Mouse (Mus musculus): ENCODE measurements at regions not wholly inside any gene's neighbourhood (a gene's known extent, or its start where the extent isn't known, plus 50 kb on each side); places are given as distances from the start of the nearest gene placed in this dataset.

DNA sequence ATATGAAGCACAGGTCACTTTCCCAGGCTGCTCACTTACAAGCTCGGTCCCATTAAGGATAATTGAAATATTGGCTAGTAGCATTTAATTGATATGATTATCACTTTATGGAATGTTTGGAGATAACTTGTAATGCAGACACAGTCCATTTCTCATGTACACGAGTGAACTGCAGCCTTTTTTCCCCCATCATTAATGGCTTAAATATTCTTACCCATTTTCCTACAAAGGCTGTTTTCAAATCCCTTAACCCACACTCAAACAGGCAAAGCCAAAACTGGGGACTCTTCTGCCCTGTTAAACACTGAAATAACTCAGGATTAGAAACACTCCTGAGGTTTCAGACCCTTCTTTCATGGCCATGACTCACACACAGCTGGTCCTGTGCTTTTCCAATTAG is 649.2 kb upstream of the Tenm3 start:
- no peaks in the 10 kb centered on the region for H3K27me3 ChIP-seq
- ATAC-seq (ENCODE audit: low FRiP score), result no peak
- H3K4me3 ChIP-seq (replicated peaks), result no peak overlapping the region
- no peaks in the 10 kb centered on the region for H3K36me3 ChIP-seq (replicated peaks)
- no peak overlapping the region for H3K4me2 ChIP-seq
- no peaks in the 10 kb centered on the region for H3K4me1 ChIP-seq
- no peak overlapping the region for H3K9ac ChIP-seq
- WGBS, result 54% methylated on average over 2 of the region's 2 CpGs
- H3K27ac ChIP-seq, result no peak overlapping the region
- no peaks in the 10 kb centered on the region for H3K9me3 ChIP-seq

DNA sequence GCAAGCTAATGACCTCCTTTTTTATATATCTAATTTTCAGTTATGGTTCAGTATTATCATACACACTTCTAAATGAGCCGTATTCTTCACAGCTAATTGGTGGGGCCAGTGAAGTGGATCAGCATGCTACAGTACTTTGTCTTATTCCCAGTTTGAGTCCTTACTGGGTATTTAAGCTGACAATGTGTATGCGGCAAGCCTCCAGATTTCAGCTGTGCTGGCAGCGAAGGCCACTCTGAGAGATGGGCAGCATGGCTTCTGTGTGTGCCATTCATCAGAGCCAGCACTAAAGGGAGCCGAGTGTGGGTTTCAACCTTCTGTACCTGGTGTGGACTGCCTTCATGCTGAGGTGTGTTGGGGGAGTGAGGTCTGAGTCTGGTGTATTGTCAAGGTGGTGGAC is 641.5 kb upstream of the Tenm3 start:
- Histone ChIP-seq H3K4me1 (peaks cover 2% of the 10 kb centered on the region; the same call in 1 of the 2 replicates), H3K4me3 (replicated peaks) (no peak overlapping the region), H3K27me3 (no peaks in the 10 kb centered on the region), H3K36me3 (replicated peaks) (no peaks in the 10 kb centered on the region), H3K4me2 (no peak overlapping the region), H3K27ac (no peak overlapping the region), H3K9ac (no peak overlapping the region), H3K9me3 (no peaks in the 10 kb centered on the region)
- whole genome bisulfite sequencing, result 62% methylated on average over 4 of the region's 4 CpGs
- no peak for ATAC-seq (ENCODE audit: low FRiP score)

DNA sequence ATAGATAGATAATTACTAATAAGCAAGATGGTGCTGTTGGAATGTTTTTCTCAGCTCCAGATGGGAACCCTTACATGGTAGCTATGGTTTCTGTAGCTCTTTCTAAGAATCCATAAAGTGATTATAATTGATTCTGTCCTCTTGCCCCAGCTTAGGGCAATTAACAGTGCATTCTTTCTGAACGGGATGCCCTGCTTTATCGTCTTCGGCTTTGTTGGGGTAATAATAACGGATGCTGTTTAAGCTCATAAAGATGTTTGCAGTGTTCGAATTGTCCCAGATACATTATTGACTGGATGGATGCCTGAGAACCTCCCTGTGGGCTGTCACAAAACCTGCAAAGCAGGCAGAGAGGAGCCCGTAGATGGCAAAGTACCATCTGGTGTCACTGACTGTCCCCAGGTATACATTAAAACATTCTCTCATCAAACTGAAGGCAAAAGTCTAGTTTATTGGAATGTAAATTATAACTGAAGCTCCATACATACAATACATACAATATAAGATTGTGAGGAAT is 637.8 kb upstream of the Tenm3 start:
- H3K36me3 ChIP-seq (replicated peaks), result no peaks in the 10 kb centered on the region
- H3K4me3 ChIP-seq (replicated peaks), result no peak overlapping the region
- H3K4me1 ChIP-seq, result peaks cover 2% of the 10 kb centered on the region; the same call in 1 of the 2 replicates
- no peaks in the 10 kb centered on the region for H3K27me3 ChIP-seq
- 59% methylated on average over 6 of the region's 6 CpGs for WGBS
- no peak overlapping the region for H3K9ac ChIP-seq
- no peak overlapping the region for H3K4me2 ChIP-seq
- H3K27ac ChIP-seq, result no peak overlapping the region
- no peak for ATAC-seq (ENCODE audit: low FRiP score)
- no peaks in the 10 kb centered on the region for H3K9me3 ChIP-seq

DNA sequence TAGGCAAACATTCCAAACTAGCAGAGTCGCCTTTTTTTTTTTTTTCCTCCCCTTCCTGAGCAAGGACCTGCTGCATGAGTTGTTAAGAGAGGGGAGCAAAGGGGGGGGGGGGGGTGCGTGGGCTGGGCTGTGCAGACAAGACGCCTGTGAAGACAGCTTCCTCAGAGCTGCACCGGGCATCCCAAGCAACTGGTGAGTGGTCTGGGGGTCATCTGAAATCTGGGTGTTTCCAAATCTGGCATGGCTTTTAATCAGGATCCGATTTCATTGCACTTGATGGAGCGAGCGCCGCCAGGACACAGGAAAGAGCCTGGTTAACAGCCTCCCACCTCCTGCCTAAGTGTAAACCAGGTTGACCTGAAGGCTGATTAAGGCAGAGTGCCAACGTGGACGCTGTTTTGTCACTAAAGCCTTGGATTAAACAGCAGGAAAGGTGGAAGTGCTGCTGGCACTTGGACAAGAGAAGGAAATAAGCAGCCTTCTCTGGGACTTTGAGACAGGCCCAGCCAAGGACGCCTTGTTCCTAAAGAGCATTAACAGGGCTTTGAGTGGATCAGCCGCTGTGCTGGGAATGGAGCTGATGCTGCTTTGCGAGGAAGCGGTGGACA is 622.3 kb upstream of the Tenm3 start:
- H3K36me3 ChIP-seq (replicated peaks), result no peaks in the 10 kb centered on the region
- no peak overlapping the region for H3K4me3 ChIP-seq (replicated peaks)
- ATAC-seq (ENCODE audit: low FRiP score), result no peak
- no peaks in the 10 kb centered on the region for H3K9me3 ChIP-seq
- peaks cover 13% of the 10 kb centered on the region for H3K27me3 ChIP-seq
- H3K4me2 ChIP-seq, result no peak overlapping the region
- H3K4me1 ChIP-seq, result peaks cover 25% of the 10 kb centered on the region
- WGBS, result 44% methylated on average over 14 of the region's 14 CpGs
- no peak overlapping the region for H3K27ac ChIP-seq
- H3K9ac ChIP-seq, result no peak overlapping the region

DNA sequence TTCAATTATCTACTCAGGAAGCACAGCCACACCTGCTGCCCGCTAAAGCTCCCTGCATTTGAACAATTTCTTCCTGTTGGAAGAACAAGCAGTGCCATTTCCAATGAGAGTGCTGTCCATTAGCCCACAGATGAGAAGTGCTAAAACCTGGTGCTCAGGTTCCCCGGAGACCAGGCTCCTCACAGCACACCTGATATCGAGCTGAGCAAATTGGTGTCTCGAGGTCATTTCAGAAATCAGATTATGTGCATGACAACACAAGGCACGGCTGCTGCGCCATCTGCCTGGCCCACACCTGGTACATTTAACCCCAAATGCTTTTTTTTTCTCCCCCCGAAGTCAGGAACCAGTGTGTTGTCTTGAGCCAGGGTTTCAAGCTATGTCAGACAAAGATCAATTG is 621.3 kb upstream of the Tenm3 start:
- peak; percentile 43; the same call in 1 of the 2 replicates for ATAC-seq (ENCODE audit: low FRiP score)
- Histone ChIP-seq H3K36me3 (replicated peaks) (no peaks in the 10 kb centered on the region), H3K4me3 (replicated peaks) (no peak overlapping the region), H3K27ac (no peak overlapping the region), H3K9ac (no peak overlapping the region), H3K27me3 (peaks cover 21% of the 10 kb centered on the region), H3K4me1 (peaks cover 28% of the 10 kb centered on the region), H3K4me2 (no peak overlapping the region), H3K9me3 (no peaks in the 10 kb centered on the region)
- 68% methylated on average over 7 of the region's 7 CpGs for WGBS

DNA sequence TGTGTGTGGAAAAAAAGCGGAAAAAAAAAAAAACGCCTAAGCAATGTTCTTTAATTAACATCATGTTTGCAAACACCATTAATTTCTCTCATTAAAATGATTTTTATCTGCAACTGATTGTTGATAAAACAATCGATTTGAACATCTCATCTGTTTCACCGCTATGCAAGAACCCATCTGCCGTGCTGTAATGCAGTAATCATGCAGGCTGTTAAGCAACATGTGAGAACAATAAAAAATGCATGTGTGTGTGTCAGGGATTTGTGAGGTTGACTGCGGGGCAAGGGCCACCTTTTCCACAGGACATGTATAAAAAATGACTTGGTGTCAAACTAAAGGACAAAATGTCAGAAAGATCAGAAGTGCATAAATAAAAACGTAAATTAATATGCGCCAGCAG is 618.9 kb upstream of the Tenm3 start:
- no peak for ATAC-seq (ENCODE audit: low FRiP score)
- Histone ChIP-seq H3K4me3 (replicated peaks) (no peak overlapping the region), H3K9ac (no peak overlapping the region), H3K4me2 (no peak overlapping the region), H3K9me3 (no peaks in the 10 kb centered on the region), H3K27me3 (peaks cover 24% of the 10 kb centered on the region), H3K27ac (no peak overlapping the region), H3K4me1 (peaks cover 28% of the 10 kb centered on the region), H3K36me3 (replicated peaks) (no peaks in the 10 kb centered on the region)
- 27% methylated on average over 8 of the region's 8 CpGs for WGBS

DNA sequence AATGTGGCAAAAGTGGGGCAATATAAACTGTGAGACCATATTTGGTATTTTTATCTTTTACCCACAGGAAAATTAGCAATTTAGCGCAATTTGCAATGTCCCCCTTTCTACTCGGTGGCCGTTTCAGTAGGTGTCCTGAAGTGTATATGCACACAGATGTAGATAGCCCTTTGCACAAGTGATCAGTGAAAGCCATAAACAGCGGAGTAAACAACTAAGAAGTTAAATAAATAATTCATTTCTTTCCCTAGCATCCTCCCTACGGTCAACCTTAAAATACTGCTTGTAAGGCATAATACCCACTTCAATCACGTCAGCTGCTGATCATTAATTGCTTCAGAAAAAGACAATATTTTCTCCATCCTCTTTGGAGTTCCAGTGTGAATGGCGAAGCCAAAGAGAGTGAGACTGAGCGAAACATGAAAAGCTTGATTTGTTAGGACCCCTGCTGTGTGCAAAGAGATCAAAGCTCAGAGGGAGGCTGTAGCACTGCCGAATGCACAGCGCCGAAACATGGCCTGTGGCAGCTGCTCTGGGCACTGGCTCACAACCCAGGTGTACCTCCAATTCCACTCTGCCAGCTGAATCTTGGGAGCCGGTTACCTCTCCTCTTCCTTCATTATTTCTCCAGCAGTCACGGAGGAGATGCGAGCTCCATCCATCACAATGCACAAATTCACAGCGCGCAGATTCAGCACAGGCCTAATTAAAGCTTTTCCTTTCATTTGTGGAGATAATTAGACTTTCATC is 618.1 kb upstream of the Tenm3 start:
- H3K27me3 ChIP-seq, result peaks cover 24% of the 10 kb centered on the region
- H3K4me2 ChIP-seq, result peak overlapping the region; percentile 44
- no peaks in the 10 kb centered on the region for H3K9me3 ChIP-seq
- peak; percentile 90 for ATAC-seq (ENCODE audit: low FRiP score)
- H3K4me3 ChIP-seq (replicated peaks), result peak overlapping the region; percentile 17; the same call in 1 of the 2 replicates
- no peaks in the 10 kb centered on the region for H3K36me3 ChIP-seq (replicated peaks)
- 7% methylated on average over 16 of the region's 16 CpGs for WGBS
- no peak overlapping the region for H3K9ac ChIP-seq
- H3K4me1 ChIP-seq, result peaks cover 28% of the 10 kb centered on the region
- peak overlapping the region; percentile 43 for H3K27ac ChIP-seq

DNA sequence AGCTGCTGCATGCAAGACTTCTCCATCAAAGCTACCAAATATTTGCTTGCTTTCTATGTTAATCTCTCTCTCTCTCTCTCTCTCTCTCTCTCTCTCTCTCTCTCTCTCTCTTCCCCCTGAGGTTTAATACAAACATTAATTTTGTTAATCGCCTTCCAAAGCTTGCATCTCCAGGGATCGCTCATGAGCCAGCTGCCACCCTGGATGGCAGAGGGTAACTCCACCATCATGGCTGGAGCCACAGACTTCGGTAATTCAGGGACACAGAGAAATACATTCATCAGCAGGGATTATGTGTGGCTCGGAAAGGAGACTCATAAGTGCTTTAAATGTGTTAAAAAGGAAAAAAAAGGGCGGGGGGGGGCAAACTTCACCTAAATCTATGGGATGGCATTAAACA is 601.7 kb upstream of the Tenm3 start:
- no peak overlapping the region for H3K4me3 ChIP-seq (replicated peaks)
- H3K4me2 ChIP-seq, result no peak overlapping the region
- WGBS, result 57% methylated on average over 5 of the region's 5 CpGs
- H3K4me1 ChIP-seq, result peaks cover 9% of the 10 kb centered on the region
- H3K36me3 ChIP-seq (replicated peaks), result no peaks in the 10 kb centered on the region
- H3K9ac ChIP-seq, result no peak overlapping the region
- 0 out of 2 replicates have a peak, but pooled peaks cover 4% of the 10 kb centered on the region for H3K27me3 ChIP-seq
- no peak overlapping the region for H3K27ac ChIP-seq
- ATAC-seq (ENCODE audit: low FRiP score), result no peak
- no peaks in the 10 kb centered on the region for H3K9me3 ChIP-seq

DNA sequence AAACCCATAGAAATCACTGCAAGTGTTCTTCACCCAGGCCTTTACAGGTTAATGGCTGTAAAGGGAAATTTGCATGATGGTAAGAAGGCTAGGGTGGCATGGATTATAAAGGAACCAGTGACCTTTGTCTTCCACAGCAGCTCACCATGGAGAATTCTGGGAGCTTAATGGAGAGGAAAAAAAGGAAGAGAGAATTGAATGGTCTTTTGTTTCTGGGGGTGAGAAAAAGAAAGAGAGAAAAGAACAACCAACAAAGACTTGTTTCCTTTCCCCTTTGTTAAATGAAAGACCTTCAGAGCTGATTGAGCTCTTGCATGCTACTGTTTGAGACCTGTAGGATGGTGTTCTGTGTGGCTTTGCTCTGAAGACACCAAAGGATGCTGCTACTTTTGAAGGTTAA is 597.5 kb upstream of the Tenm3 start:
- H3K4me1 ChIP-seq, result peaks cover 9% of the 10 kb centered on the region
- ATAC-seq (ENCODE audit: low FRiP score), result no peak
- H3K27me3 ChIP-seq, result 0 out of 2 replicates have a peak, but pooled peaks cover 4% of the 10 kb centered on the region
- H3K9ac ChIP-seq, result no peak overlapping the region
- H3K4me3 ChIP-seq (replicated peaks), result no peak overlapping the region
- H3K9me3 ChIP-seq, result no peaks in the 10 kb centered on the region
- H3K4me2 ChIP-seq, result no peak overlapping the region
- H3K27ac ChIP-seq, result no peak overlapping the region
- H3K36me3 ChIP-seq (replicated peaks), result no peaks in the 10 kb centered on the region

DNA sequence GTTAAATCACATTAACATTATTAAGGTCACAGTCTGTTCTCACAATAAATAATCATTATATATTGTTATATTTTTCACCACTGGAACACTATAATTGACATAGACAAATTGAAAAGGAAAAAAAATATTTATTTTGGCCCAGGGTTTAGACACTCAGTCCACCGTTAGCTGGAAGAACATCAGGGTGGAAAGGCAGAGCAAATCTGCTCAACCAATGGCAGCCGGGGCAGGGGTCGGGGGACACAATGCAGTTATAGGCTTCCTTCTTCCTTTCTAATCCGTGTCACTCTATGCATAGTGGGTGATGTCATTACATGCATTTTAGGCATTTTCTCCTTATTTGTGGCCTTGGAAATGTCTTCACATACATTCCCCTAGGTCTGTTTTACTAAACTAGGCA is 552.8 kb upstream of the Tenm3 start:
- Histone ChIP-seq H3K4me2 (no peak overlapping the region), H3K27ac (no peak overlapping the region), H3K9ac (no peak overlapping the region), H3K4me1 (no peaks in the 10 kb centered on the region), H3K4me3 (replicated peaks) (no peak overlapping the region), H3K36me3 (replicated peaks) (no peaks in the 10 kb centered on the region), H3K27me3 (no peaks in the 10 kb centered on the region), H3K9me3 (no peaks in the 10 kb centered on the region)
- WGBS, result 90% methylated on average over 4 of the region's 4 CpGs
- ATAC-seq (ENCODE audit: low FRiP score), result no peak

DNA sequence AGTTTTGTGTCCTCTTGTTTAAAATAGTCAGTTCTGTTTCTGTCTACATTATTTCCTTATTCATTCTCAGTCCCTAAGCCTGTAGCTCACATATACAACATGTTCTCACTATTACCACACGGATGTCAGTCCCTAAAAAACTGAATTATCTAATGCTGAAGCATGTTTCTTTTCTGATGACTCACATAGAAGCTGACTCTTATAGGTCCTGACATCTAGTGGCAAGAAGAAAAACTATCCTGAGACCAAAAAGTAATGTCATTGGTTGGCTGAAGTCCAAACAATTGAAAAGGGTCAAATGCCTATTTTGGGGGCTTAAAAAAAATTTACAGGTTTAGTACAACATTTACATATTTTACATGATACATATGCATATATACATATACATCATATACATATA is 551.3 kb upstream of the Tenm3 start:
- Histone ChIP-seq H3K9me3 (no peaks in the 10 kb centered on the region), H3K27me3 (no peaks in the 10 kb centered on the region), H3K36me3 (replicated peaks) (no peaks in the 10 kb centered on the region), H3K4me3 (replicated peaks) (no peak overlapping the region), H3K27ac (no peak overlapping the region), H3K4me2 (no peak overlapping the region), H3K9ac (no peak overlapping the region), H3K4me1 (no peaks in the 10 kb centered on the region)
- ATAC-seq (ENCODE audit: low FRiP score), result no peak
- 31% methylated on average over 1 of the region's 1 CpGs for WGBS

DNA sequence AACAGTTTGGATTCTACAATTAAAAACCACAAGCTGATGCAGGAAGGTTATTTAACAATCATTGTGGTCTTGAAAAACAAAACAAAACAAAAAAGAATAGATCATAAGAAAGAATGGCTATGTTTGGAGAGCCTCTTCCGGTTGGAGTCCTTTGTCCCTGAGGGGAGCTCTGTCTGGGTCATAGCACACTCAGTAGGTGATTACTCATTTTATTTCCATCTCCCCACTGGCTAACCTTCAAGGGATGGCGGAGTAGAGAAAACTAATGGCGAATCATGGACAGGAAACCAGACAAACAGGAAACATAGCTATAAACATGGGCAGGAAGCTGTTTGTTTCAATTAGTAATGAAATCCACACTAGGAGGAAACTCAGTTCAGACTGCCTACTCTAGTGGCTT is 545.8 kb upstream of the Tenm3 start:
- Histone ChIP-seq H3K27me3 (no peaks in the 10 kb centered on the region), H3K4me3 (replicated peaks) (no peak overlapping the region), H3K4me1 (no peaks in the 10 kb centered on the region), H3K9ac (no peak overlapping the region), H3K9me3 (no peaks in the 10 kb centered on the region), H3K4me2 (no peak overlapping the region), H3K27ac (no peak overlapping the region), H3K36me3 (replicated peaks) (no peaks in the 10 kb centered on the region)
- 75% methylated on average over 3 of the region's 3 CpGs for WGBS
- ATAC-seq (ENCODE audit: low FRiP score), result no peak

DNA sequence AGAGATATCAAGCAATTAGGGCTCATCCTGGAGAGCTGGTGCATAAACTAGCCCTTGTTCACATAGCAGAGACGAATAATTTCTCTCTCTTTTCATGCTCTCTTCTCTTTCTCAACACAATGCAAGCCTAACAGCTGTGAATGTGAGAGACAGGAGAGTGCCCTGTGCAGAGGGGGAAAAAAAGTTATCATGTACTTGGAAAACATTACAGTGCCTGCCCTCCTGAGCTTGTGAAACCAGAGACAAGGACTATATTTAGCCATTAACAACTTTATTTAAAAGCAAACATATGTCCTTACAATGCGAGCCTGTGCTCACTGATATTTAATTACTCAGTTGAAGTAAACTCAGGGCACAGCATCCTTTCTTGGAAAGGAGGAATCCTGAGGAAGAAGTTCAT is 543.8 kb upstream of the Tenm3 start:
- Histone ChIP-seq H3K4me2 (no peak overlapping the region), H3K4me3 (replicated peaks) (no peak overlapping the region), H3K9me3 (no peaks in the 10 kb centered on the region), H3K9ac (no peak overlapping the region), H3K4me1 (no peaks in the 10 kb centered on the region), H3K27ac (no peak overlapping the region), H3K36me3 (replicated peaks) (no peaks in the 10 kb centered on the region), H3K27me3 (no peaks in the 10 kb centered on the region)
- no peak for ATAC-seq (ENCODE audit: low FRiP score)
- 61% methylated on average over 2 of the region's 2 CpGs for WGBS
